Mouse (Mus musculus) cerebellum, adult 11 months (tissue): ENCODE data around the gene Vpreb3.

ENCODE experiments used
- DNase-seq: peaks from one replicate; pipeline ENCODE4 v3.0.0; 2022

Gene Vpreb3

DNA sequence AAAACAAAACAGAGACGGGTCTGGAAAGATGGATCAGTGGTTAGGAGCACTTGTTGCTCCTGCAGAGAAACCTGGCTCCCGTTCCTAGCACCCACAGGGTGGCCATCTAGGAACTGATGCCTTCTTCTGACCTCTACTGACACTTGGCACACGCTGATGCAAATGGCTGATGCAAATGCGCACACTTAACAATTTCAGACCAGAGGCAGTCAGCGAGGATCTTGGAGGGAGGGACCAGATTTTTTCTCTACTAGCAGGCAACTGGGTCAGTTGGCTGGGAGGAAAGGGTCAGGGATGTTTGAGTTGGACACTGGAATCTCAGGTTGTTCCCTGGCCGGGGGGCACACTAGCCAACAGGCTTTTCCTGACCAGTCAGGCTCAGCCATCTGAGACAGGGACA lies 10.0 kb upstream of the Vpreb3 start, which contains the start of gene Chchd10:
TSS of gene Chchd10 (plus strand) at position 240 of the 400 bp plus-strand sequence.
- DNase-seq, result no peak

DNA sequence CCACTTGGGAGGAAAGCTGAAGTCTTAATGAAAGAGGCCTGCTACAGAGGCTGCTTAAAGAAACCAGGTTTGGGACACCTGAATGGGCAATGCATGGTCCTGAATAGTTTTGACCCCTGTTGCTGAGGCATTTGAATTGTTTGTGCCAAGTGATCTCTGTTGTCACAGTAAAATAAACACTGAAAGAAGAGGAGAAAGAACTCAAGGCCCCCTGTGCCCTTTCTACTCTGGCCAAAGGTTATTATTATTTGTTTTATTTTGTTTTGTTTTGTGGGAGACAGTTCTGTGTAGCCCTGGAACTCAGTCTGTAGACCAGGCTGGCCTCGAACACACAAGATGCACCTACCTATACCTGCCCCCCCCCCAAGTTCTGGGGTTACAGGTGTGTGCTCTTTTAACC lies 7.9 kb upstream of the Vpreb3 start:
- no peak for DNase-seq

DNA sequence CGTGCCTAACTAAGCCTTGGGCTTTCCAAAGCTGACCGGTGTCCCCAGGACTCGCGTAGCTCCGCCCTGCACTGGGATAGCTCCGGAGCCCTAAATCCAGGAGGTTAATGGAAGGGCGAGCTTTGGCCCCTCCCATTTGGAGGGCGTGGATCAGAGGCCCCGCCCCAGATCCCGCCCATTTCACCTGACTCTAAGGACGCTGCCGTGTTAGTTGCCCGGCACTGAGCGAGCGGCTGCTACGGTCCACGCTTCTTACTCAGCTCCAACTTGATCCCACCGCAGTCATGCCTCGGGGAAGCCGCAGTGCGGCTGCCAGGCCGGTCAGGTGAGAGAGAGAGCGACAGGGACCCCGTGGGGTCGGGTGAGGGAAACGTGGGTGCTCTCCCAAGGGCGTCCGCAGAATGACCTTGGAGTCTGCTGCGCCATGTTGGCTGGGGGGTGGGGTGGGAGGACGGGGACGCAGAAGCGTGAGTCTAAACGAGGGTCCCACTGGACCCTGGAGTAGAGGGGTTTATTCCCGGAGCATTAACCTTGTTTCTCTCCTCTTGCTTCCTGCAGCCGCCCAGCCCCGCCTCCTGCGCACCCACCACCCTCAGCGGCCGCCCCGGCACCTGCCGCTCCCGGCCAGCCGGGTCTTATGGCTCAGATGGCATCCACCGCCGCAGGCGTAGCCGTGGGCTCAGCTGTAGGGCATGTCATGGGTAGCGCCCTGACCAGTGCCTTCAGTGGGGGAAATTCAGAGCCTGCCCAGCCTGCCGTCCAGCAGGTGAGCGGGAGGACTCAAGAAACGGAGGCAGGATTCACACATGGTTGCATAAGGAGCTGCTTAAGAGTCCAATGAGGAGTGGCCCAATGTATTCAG lies 6.9 kb upstream of the Vpreb3 start, which contains the start of gene Mmp11:
TSS of gene Mmp11 (minus strand) at position 817 of the 862 bp plus-strand sequence.
- peak; percentile 84 for DNase-seq

DNA sequence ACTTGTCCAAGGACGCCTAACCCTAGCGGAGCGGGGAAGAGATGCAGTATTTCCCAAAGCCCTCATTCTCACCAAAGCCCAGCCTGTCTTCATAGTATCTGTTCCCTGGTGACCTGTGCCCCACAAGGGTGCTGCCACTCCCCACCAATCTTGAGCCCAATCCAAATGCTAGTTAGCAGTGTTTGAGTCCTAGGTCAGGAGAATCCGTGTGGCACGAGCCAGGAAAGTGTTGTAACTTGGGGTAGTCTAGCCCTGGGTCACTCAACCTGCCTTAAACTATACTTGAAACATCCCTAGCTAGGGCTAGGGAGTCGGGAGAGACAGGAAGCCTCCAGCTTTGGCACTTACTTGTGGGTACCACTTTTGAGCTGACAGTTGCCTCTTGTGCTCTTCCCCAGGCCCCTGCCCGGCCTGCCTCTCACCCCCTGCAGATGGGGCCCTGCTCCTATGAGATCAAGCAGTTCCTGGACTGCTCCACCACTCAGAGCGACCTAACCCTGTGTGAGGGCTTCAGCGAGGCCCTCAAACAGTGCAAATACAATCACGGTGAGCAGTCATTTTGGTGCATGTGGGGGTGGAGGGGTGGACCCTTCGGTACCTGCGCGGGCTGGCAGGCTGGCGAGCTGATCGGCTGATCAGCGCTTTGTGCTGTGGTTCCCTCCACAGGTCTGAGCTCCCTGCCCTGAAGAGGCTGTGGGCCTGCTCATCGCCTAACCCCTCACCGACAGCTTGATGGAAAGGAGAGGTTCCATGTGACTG lies 5.8 kb upstream of the Vpreb3 start:
- peak; percentile 28 for DNase-seq

DNA sequence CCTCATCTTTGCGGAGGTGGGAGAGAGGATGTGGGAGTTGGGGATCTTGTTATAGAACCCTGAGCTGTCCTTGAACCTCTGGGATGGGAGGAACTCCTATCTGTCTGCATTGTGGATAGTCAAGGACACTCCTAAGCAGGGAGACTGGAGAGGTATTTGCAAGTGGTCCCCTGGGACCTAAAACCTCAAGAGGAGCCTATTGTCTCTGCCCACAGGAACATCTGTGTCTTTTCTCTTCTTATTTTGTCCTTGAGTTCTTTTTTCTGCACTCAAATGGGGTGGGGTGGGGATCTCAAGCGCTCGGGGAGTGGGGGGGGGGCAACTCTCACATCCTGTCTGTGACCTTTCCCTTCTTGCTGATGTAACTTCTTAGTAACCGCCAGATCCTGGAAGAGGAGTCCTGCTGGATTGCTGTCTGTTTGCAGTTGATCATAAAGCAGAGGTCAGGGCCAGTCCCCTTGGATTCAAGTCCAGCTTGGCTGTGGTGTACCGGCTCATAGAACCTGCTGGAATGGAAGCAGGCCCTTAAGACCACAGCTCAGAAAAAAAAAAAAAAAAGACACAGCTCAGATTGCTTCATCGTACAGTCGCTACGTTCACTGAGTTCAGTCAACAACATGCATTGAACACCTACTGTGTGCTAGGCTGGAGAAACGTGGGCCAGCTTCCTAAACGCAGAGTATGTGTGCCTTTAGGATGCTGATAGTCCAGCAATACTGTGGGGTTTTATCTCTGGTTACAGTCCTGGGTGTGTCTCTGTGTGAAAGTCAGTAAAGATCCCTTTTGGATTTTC lies 4.8 kb upstream of the Vpreb3 start:
- DNase-seq, result no peak

DNA sequence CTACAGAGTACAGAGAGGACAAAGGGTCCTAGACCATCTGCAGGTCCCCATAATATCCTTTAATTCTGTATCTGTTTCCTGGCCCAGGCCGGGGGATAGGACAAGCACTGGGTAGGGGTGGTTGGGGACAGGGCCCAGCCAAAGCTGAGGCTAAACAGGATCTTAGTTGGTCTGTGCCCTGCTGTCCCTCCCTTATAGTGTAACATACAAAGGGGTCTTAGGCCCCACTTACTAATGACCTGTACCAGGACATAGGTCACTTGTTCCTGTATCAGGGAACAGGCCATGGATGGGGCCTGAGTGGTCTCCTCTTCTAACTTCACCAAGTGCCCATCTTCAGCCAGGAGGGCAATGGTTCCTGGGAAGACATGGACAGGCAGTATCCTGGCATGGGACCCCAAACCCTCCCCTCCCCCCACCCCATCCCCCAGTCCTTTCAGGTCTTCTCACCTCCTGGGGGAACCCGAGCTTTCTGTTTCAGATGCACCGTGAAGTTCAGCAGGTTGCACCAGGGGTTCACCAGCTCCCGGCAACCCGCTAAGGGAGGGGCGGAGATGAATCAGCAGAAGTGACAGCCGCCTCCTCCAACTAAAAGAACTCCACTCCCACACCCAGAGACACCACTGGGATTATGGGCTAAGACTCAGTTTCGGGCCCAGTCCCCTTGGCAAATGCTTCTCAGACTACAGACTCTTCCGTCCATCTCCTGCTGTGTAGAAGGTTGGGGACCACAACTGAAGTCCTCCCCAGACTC lies 3.2 kb upstream of the Vpreb3 start:
- DNase-seq, result no peak

DNA sequence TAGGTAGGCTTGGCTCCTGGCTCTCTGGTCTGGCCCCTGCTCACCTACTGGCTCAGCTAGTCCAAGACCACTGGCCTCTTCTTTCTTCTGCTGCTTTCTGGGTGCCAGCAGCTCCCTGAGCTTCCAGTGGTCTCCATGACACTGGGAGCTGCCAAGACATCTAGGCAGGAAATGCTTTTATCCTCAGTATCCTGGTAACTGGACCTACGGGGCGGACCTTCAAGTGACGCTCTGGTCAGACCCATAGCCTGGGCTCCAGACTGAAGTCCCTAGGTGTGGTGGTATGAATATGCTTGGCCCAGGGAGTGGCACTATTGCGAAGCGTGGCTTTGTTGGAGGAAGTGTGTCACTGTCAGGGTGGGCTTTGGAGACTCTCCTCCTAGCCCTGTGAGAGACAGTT lies 2.3 kb upstream of the Vpreb3 start, which contains the start of gene Gm867:
TSS of gene Gm867 (minus strand) at position 153 of the 400 bp plus-strand sequence.
- DNase-seq, result no peak

DNA sequence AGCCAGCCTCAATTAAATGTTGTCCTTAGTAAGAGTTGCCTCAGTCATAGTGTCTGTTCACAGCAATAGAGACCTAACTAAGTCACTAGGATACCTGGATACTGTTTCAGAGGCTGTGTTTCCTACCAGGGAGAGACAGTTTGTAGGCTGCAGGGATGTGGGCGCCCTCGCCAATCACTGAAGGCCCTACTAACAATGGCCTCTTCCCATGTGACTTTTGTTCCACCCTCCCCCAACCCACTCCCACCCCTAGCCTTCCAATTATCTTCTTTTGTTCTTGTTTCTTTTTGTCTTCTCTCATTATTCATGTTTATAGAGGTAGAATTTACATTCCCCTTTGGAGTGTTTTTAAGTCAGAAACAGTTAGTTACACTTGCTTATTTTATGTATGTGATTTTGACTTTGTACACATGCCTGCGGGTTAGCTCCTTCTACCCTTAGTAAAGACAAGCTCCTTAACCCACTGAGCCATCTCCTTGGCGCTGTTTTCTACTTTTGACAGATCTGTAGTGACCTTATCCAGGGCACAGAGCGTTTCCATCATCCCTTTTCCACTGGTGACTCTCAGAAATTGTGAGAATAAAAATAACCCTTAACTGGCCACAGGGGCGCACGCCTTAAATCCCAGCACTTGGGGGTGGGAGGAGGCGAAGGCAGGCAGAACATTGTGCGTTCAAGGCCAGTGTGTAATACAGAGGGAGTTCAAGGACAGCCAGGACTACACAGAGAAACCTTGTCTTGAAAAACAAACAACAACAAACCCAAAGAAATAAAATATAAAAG lies 1.6 kb upstream of the Vpreb3 start:
- no peak for DNase-seq

DNA sequence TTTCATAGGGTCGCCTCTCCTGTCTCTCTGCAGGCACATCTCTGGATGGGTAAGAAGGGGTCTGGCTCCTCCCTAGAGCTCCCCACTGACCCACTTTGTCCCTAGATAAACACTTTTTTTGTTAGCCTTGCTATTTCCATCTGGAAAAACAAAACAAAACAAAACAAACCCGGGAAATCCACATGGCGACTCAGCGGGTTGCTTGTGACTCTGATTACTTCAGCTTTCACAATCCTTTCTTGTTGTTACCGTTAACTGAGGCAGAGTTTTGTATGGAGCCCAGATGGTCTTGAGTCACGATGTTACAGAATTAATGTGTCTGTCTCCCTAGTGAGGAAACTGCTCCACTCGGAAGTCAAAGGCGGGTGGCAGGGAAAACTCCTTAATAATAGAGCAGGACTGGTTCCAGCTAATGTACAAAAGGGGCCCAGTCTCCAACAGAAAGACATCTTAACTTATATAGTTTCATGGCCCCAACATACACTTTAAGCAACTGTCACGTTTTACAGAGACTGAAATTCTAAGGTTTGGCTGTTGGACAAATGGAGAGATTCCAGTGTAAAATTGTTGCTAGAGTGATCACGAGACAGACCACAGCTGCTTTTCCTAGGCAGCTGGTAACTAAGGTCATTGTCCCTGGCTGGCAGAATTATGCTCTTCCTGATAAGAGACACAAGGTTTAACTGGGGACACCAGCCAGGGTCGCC lies 1.4 kb downstream of the Vpreb3 start:
- DNase-seq, result no peak

DNA sequence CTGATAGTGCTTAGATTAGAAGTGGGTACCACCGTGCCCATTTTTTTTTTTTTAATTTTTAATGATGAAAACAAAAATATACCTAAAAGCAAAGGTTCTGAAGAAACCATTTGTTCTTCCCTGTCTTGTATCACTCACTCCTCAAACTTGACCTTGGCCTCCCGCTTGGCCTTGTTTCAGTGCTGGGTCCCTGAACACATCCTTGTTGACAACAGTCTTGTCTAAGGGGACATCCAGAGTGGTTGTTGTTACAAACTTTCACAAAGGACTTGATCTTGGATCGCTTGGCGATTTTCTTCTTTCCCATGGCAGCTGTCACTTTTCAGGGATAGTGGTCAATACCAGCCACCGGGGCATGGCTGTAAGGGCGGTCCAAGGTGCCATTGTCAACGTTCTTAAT lies 2.4 kb downstream of the Vpreb3 start:
- DNase-seq, result no peak

DNA sequence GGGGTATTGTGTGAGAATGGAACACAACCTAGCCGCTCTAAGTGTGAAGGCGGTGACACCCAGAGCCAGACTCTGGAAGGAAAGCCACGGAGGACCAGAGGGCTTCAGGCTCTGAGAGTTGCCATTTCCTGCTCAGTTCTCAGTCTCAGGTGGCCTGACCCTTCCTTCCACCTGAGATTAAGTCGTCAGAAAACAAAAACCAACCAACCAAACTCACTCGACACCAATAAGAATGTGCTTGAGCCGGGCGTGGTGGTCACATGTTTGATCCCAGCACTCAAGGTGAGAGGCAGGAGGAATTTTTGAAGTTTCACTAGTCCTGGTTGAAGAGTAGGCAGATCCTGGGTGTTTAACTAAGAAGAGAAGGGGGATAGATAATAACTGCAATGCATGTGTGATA lies 3.0 kb downstream of the Vpreb3 start:
- no peak for DNase-seq

DNA sequence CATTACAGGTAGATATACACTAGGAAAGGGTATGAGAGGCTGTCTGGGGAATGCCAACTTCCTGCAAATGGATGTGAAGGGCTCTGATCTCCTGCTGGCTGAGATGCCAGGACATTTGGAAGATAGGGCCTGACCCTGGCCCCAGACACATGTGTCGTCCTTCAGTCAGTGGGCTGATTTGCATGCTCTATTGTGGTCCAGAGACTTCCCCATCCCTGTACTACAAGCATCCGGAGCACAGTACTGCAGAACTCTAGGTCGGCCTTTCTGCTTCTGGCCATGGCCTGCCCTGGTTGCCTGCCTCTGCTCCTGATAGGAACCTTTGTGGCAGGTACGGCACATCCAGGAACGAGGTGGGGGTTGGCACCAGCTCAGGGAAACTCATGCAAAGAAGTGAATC lies 5.2 kb downstream of the Vpreb3 start:
- DNase-seq, result no peak

DNA sequence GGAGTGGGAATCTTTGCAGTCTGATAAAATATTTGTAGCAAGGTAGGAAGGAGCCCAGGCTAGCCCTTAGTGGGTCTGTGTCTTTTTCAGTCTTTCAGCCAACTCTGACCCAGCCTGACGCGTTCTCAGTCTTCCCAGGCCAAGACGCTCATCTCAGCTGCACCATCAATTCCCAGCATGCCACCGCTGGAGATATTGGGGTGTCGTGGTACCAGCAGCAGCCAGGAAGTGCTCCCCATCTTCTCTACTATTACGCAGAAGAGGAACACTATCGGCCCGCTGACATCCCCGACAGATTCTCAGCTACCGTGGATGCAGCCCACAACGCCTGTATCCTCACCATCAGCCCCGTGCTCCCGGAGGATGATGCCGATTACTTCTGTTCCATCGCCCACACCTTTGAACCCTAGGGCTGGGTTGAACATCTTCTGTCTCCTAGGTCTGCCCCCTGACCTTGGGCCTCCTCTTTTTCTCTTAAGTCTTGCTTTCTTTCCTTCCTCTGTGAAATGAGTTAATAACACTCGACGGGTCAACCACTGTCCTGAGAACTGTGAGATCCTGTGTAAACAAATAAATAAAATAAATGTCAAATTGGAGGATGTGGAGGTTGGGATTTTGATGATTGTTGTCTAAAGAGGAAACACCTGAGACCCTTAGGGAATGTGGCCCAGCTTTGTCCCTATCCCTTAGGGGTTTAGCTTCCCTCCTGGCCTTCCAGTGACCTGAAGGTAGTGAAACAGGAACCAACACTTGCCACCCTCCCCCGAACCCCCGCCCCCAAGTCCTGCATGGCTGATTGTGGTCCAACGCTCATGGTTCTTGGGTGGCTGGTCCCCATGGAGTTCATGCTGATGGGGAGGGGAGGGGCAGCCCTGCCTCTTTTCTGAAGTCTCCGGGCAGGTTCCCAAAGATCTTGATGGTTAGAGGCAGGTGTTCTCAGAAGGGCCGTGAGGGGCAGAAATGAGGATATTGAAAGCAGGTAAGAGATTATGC lies 6.5 kb downstream of the Vpreb3 start:
- DNase-seq, result no peak

DNA sequence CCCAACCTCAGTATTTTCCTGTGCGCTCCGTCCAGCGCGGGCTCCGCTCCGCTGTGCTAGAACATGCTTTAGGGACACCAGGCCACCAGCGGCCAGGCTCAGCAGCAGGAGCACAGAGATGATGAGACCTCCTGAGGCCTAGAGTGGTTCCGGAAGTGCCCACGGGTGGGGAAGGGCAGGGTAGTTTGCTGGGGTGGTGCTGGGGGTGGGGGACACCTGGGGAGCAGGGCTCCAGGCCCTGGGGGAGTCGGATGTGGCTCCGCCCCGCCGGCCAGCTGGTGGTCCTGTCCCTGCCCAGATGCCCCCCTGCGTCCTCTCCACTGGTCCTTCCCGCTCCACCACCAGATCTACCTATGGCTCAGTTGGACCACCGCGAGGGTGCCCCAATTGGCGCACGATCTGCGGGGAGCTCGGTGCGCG lies 7.9 kb downstream of the Vpreb3 start:
- no peak for DNase-seq

DNA sequence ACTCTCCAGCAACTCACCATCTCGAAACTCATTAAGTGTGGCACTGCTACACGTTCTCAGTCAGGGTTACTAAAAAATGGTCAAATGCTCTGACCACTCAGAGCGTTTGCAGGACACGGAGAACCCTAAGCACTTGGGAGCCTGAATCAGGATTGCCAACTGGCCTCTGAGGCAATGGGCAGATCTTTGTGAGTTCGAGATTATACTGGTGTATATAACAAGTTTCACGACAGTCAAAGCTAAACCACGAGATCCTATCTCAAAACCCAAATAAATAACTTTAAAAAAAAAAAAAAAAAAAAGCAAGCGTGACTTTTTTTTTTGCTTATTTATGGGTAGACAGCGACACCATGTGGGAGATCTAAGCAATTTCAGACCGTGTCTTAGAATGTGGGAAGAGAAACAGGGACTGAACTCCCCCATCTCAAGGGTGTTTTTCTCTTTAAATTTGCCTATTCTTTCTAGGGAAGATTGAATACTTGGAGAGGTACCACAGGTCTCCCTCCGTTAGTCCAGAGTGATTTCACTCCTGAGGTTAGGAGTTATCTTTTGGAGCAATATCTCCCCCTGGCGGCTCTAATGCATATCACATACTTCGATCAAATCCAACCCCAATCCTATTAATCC lies 8.7 kb downstream of the Vpreb3 start:
- peak; percentile 57 for DNase-seq

DNA sequence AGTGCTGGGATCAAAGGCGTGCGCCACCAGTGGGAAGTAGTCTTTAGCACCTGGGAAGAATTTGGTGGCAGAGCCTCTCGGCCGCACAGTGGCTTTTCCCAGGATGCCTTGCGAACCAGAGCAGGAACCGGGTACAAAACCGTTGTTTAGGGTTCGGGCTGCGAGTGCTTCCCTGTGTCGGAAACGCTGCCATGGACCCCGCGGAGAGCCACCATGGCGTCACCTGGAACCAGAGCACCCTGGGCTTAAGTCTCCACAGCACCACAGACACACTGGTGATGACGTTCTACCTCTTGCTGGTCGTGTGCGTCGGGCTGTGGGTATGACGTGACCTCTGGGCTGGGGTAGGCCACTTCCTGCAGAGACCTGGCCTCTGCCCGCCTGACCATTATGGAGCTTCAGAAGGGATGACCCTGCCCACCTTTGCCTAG lies 11.5 kb downstream of the Vpreb3 start, which contains the start of gene Gm5134:
TSS of gene Gm5134 (plus strand) at position 134 of the 431 bp plus-strand sequence.
- no peak for DNase-seq

DNA sequence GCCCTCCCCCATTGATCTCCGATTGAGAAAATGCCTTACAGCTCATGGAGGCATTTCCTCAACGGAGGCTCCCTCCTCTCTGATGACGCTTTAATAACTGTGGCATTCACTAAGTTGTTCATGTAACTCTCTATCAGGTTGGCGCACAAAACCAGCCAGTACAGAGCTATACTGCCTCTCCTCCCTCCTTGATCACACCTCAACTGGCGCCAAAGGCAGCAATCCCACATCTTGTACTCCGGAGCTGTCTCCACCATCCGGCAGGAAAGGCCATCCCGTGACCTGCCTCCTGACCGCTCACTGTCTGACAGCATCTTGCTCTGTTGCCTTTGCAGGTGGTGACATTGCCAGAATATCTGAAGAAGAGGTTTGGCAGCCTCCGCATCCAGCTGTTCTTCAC lies 31.0 kb downstream of the Vpreb3 start:
- DNase-seq, result no peak

DNA sequence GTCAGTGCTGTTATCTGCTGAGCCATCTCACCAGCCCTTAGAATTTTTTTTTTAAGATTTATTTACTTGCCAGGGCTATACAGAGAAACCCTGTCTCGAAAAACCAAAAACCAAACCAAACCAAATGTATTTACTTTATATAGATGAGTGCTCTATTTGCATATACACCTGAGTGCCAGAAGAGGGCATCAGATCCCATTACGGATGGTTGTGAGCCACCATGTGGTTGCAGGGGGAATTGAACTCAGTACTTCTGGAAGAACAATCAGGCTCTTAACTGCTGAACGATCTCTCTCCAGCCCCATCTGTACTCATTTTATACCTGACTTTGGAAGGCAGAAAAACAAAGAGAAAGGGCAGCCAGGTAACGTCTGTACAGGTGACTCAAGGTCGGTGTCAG lies 32.4 kb downstream of the Vpreb3 start:
- no peak for DNase-seq
